Mouse (Mus musculus) frontal cortex, postnatal 36 days (tissue): Measurements from ENCODE around the gene Trem2.
"Not testable (repeated sequence)": the region's sequence is repeated elsewhere in the genome, so short reads cannot be mapped to it uniquely, and the experiment has no call there.

ENCODE experiments used
- DNase-seq, 2 experiments: peaks; one replicate each; pipeline ENCODE4 v3.0.0; 2022; ENCODE audit warnings: low spot score in 2 of 2

The Trem2 gene

GRCm38 (mm10) chr17:48346231-48346630 is at the start of gene Trem2:
Trem2 (plus strand) TSS chr17:48346401.
- no peak for DNase-seq

- no peak for DNase-seq
Measured at GRCm38 (mm10) chr17:48299203-48299602, 47.0 kb upstream of the Trem2 start, which contains the start of gene Treml2. Treml2 (plus strand) TSS chr17:48299498.

- no peak for DNase-seq
Measured at GRCm38 (mm10) chr17:48299756-48300155, 46.4 kb upstream of the Trem2 start.

- DNase-seq: no peak
Measured at GRCm38 (mm10) chr17:48300199-48300598, 46.0 kb upstream of the Trem2 start.

- DNase-seq: no peak
Measured at GRCm38 (mm10) chr17:48300861-48301260, 45.3 kb upstream of the Trem2 start.

GRCm38 (mm10) chr17:48301792-48302191 is 44.4 kb upstream of the Trem2 start:
- DNase-seq: no peak

GRCm38 (mm10) chr17:48312124-48312523 is 34.1 kb upstream of the Trem2 start:
- no peak for DNase-seq

- DNase-seq: not testable (repeated sequence)
Measured at GRCm38 (mm10) chr17:48315905-48316579, 30.2 kb upstream of the Trem2 start, which contains the start of gene B430306N03Rik. B430306N03Rik (plus strand) TSS chr17:48316141.

GRCm38 (mm10) chr17:48318686-48319085 is 27.5 kb upstream of the Trem2 start:
- DNase-seq: no peak

GRCm38 (mm10) chr17:48321279-48321678 is 24.9 kb upstream of the Trem2 start:
- DNase-seq: no peak

- no peak for DNase-seq
Measured at GRCm38 (mm10) chr17:48323236-48323635, 23.0 kb upstream of the Trem2 start.

GRCm38 (mm10) chr17:48324258-48324657 is 21.9 kb upstream of the Trem2 start:
- no peak for DNase-seq

- DNase-seq: no peak
Measured at GRCm38 (mm10) chr17:48325093-48325492, 21.1 kb upstream of the Trem2 start.

- no peak for DNase-seq
Measured at GRCm38 (mm10) chr17:48325638-48326037, 20.6 kb upstream of the Trem2 start.

- DNase-seq: peak; percentile 66 to 92
Measured at GRCm38 (mm10) chr17:48326656-48327055, 19.5 kb upstream of the Trem2 start.

- no peak for DNase-seq
Measured at GRCm38 (mm10) chr17:48332524-48332923, 13.7 kb upstream of the Trem2 start.

GRCm38 (mm10) chr17:48334186-48334585 is 12.0 kb upstream of the Trem2 start:
- no peak for DNase-seq

- DNase-seq: peak; percentile 78 to 90
Measured at GRCm38 (mm10) chr17:48336857-48337256, 9.3 kb upstream of the Trem2 start.

- DNase-seq: no peak
Measured at GRCm38 (mm10) chr17:48340267-48340666, 5.9 kb upstream of the Trem2 start.

- DNase-seq: peak in 1 of 2 experiments; percentile 45
Measured at GRCm38 (mm10) chr17:48341947-48342346, 4.3 kb upstream of the Trem2 start.

- DNase-seq: no peak
Measured at GRCm38 (mm10) chr17:48343065-48343464, 3.1 kb upstream of the Trem2 start.

GRCm38 (mm10) chr17:48345824-48346223 is 377 bp upstream of the Trem2 start:
- no peak for DNase-seq

GRCm38 (mm10) chr17:48346834-48347233 is 633 bp downstream of the Trem2 start:
- DNase-seq: no peak

GRCm38 (mm10) chr17:48347287-48347686 is 1.1 kb downstream of the Trem2 start:
- DNase-seq: no peak
